Mouse (Mus musculus) thymus, adult 18-20 months (tissue): ENCODE data around the gene Dmac2.

ENCODE experiments used
- DNase-seq, 2 experiments: peaks; one replicate each; pipeline ENCODE4 v3.0.0; 2022; ENCODE audit warnings: mixed read lengths in 2 of 2

The Dmac2 gene

DNA sequence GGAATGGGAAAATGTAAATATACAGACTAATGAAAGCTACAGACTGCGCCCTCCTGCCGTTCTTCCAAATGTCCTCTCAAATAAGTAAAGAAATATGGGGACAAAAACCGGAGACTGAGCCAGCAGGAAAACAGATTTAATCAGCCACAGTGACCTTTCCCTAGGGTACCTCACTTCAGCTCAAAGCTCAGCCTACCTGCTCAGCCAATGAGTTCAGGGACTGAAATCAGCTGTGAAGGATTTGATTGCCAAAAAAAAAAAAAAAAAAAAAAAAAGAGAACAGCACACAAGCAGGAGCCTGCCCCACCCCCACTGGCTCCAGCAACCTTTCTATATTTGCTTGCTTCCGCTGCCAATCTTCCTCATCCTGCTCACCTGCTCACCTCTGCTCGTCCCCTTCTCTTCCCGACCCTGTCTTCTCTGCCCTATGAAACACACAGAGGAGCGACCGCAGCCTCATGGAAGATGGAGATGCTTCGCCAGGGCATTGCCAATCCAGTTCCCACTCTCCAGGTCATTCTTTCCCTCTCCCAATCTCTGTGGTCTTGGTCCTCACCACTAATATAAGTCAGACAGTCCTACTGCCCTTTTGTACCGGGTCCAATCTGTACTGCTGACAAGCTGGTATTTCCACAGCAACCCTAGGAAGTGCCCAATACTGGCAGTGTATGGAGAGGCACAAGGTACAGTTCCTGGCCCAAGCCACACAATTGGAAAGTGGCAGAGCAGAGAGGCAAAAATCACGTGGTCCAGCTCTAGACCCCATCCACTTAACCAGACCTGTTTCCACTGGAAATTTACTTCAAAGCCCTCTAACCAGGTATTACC is 36.6 kb downstream of the Dmac2 start:
- no peak for DNase-seq

DNA sequence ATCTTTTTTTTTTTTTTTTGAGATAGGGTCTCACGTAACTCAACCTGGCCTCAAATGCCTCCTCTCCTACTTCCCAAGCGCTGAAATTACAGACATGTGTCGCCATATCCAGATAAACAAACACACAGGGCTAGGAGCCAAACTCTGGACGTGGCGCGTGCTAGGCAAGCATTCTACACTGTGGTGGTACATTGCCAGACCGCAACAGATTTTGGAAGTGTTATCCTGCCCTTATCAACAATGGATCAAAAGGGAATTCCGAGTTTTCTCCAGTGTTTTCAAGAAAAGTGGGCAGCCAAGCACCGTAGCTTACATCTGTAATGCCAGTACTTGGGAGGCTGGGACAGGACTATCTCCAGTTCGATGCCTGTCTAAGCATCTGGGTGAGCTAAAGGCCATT is 38.6 kb downstream of the Dmac2 start:
- DNase-seq: no peak

DNA sequence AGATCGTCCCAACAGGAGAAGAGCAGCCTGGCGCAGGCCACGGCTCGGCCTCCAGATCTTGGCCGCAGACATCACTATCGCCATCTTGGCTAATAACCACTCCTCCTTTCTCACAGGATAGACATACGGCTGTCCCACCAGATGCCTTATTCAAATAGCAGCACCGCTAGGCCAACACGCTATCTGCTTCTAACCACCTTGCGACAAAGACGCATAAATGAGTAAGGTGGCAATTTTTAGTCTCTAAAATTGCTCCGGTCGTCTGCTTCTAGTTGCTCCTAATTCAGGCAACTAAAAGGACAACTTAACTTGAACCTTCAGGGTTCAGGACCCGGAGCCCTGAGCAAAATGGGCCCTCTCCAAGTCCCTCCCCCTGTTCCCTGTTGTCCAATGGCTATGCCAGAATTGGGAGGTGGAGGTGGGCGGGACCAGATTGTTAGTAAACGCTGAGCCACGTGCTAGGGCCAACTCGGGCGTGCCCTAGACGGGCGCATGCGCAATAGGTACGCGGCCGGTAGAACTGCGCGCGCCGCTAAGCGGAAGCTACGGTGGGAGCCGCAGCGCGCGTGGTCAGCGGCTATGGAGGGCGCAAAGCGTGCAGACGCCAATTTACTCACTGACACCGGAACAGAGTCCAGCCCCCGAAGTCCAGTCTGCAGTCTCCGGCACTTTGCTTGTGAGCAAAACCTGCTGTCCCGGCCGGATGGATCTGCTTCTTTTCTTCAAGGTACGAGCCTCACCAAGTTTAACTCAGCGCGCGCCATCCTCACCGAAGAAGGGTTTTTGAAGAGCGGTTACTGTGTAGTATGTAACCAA is 39.7 kb downstream of the Dmac2 start, which contains the start of the genes Bckdha and Exosc5:
TSS of gene Bckdha (minus strand) at position 325 of the 816 bp plus-strand sequence.
TSS of gene Exosc5 (plus strand) at position 508 of the 816 bp plus-strand sequence.
- peak; percentile 98 to 99 for DNase-seq

DNA sequence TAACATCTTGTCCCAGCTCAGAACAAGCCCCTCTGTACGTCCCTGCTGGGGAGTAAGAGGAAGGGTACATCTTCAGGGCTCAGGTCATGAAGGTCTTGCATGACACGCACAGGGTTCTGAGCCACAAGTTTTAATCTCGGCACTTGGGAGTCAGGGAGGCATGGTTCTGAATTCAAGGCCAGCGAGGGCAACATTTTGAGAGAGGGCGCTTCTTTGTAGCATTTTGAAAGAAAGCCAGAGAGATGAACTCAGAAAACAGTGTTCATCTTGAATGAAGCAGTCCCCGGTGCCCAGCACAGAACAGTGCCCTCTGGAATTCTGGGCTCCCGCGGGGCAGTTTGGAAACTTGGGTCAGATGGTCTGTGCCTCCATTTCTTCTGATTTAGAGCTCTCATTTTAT is 47.2 kb downstream of the Dmac2 start:
- DNase-seq: no peak

DNA sequence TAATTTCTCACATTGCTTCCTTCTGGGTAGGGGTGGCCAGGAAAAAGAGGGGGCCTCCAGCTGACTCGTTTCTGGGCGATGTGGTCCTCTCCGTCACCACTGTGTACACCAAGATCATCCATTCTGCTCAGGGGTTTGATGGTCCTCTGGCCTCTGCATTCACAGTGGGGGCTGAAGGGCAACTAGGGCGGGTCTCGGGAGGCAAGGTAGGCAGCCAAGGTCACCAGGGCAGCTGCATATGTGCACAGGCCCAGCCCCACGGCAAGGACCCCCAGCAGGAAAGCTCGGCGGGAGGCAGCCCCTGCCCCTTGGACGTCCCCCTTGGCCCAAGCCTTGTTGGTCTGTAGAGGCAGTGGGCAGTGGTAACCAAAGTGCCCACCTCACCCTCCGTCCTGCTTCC is 49.9 kb downstream of the Dmac2 start:
- DNase-seq: no peak

DNA sequence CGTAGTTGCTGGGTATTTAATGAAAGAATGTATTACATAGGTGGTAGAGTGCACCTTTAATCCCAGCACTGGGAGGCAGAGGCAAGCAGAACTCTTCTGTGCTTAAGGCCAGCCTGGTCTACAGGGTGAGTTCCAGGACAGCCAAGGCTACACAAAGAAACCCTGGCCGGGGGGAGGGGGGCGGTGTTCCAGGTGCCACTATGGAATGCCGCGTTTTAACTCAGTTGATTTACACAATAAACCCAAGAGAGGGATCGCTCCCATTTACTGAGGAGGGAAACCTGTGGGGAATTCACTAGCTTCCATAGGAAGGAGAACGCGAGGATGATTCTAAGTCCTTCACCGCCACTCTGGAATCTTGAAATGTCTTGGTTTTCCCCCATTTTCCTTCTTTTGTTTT is 50.4 kb downstream of the Dmac2 start:
- DNase-seq: no peak

DNA sequence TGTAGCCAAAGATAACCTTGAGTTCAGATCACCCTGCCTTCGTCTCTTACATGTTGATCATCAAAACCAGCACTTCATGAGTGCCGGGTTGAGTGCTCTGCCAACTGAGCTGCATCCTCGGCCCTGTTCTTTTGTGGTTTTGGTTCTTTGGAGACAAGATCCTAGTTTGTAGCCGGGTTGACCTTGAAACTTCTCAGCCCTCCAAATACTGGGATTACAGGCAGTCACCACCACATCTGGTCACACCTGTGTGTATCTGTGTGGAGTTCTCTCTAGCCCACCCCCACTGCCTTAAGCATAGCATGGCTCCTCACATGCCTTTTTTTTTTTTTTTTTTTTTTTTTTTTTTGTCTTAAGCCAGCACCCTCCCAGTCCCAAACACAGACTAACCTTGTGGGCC is 50.9 kb downstream of the Dmac2 start:
- no peak for DNase-seq

DNA sequence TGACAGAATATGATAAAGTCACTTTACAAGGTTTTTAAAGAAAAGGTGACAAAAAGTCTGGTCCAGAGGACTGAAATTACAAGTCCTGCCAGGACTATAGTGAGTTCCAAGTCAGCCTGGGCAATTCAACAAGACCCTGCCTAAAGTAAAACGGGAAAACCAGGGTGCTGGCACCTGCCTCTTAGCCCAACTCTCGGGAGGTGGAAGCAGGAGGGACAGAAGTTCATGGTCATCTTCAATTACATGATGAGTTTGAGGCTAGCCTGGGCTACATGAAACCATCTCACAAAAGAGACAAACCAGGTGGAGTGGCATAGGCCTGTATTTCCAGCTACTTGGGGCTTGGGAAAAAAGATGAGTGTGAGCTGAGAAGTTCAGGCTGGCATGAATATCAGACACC is 52.5 kb downstream of the Dmac2 start:
- no peak for DNase-seq

DNA sequence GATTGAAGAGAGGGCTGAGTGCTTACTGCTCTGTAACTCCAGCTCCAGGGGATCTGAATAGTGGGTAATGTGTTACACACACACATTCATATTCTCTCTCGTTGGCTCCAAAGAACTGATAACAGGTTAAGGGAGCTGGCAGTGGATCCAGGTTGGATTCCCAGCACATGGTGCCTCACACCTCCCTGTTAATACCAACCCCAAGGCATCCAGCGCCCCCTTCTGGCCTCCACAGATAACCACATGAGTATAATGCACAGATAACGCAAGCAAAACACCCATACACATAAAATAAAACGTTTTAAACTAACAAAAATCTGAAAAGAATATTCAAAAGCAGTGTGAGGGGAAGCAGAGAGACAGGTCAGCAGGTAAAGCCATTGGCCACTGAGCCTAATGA is 53.2 kb downstream of the Dmac2 start:
- DNase-seq: no peak

DNA sequence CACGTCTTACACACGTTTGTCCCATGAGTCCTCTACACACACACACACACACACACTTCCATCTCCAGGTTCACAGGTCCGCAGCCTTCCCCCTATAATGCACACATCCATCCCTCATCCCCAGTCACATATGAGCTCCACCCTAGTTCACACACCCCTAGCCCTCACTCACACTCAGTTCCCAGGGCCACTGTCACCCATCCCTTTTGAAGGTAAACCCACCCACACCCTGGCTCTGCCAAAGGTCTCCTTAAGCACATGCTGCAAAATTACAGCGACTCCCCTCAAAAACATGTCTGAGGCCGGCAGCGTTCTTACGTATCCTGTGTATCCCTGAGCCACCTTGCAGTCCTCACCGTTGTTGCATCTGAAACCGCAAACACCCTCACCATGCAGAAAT is 55.1 kb downstream of the Dmac2 start:
- no peak for DNase-seq

DNA sequence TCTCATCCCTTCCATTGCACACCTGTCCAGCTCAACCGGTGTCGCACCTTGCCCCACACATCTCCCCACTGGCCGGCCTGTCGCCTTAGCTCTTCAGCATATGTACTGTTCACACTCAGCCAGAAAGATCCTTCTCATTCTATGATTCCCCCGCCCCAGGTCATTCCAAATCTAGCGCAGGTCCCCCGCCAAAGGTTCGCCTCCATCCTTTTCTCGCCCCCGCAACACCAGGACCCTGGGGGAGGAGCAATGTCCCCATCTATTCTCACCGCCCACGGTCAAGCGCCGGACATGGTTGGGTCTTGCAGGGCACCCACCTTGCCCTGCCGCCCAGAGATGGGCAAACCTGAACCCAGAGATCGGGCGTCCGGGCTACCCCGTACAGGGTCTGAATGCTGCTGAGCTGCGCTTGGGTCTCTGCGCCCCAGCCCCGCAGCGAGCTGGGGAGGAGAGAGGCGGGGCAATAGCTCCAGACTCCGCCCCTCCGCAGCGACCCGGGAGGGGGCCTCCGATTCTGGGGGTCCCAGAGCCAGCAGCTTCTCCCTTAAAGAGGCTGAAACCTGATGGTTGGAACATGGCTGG is 55.6 kb downstream of the Dmac2 start, which contains the start of gene Tmem91:
TSS of gene Tmem91 (minus strand) at position 448 of the 582 bp plus-strand sequence.
- no peak for DNase-seq
